Mouse (Mus musculus) limb, embryonic 12.5 days (tissue): ENCODE data around the gene Ubfd1. TPM values are rescaled to one million over a fixed set of nuclear protein-coding genes. Genes with fewer than 3 reads are reported as not detected.
"Not testable (repeated sequence)": the region's sequence is repeated elsewhere in the genome, so short reads cannot be mapped to it uniquely, and the experiment has no call there.

Experiments used
- ATAC-seq: fragments of 200-750 bp; cut with Nextera tagmentation; 2 replicates; pipeline ENCODE4 v1.8.0; 2017; ENCODE audit warnings: low read depth, moderate TSS enrichment; ENCODE audit not compliant: insufficient number of reproducible peaks, insufficient read depth, low FRiP score, low TSS enrichment
- H3K27ac ChIP-seq: fragments of 300-500 bp; sonication (generic); 2 replicates; pipeline ENCODE4 v1.5.1; 2016; ENCODE audit warnings: mild to moderate bottlenecking, moderate library complexity
- H3K27me3 ChIP-seq: fragments of 300-500 bp; sonication (generic); 2 replicates; pipeline ENCODE4 v1.6.1; 2016; ENCODE audit warnings: mild to moderate bottlenecking, moderate library complexity
- H3K36me3 ChIP-seq: fragments of 300-500 bp; sonication (generic); 2 replicates; pipeline ENCODE4 v1.6.1; 2016; ENCODE audit warnings: mild to moderate bottlenecking, moderate library complexity
- H3K4me1 ChIP-seq: fragments of 300-500 bp; sonication (generic); replicated peaks from 2 replicates; pipeline ENCODE4 v1.6.1; 2016
- H3K4me2 ChIP-seq: fragments of 300-500 bp; sonication (generic); 2 replicates; pipeline ENCODE4 v1.6.1; 2016; ENCODE audit warnings: mild to moderate bottlenecking, moderate library complexity
- H3K4me3 ChIP-seq: fragments of 300-500 bp; sonication (generic); replicated peaks from 2 replicates; pipeline ENCODE4 v1.5.1; 2016; ENCODE audit warnings: mild to moderate bottlenecking
- H3K9ac ChIP-seq: fragments of 300-500 bp; sonication (generic); replicated peaks from 2 replicates; pipeline ENCODE4 v1.6.1; 2016; ENCODE audit warnings: mild to moderate bottlenecking, moderate library complexity
- H3K9me3 ChIP-seq: fragments of 300-500 bp; sonication (generic); 2 replicates; pipeline ENCODE4 v1.6.1; 2016; ENCODE audit warnings: mild to moderate bottlenecking, moderate library complexity
- WGBS: fragments of 180-500 bp; shearing (Covaris S2); methylation state at CpG from one replicate; pipeline ENCODE4 v1.1.7; 2016; 5-methylcytosine and 5-hydroxymethylcytosine counted together
- polyA plus RNA-seq: library from polyadenylated mRNA; unstranded; fragments of >200 nt; fragmentation: Nextera tagmentation; extraction: Ambion mirVana; gene quantifications from 2 replicates; pipeline ENCODE4 v1.2.1, GENCODE M21; 2016

The Ubfd1 gene
- polyA plus RNA-seq, 1 experiment from 2014 or later: 94.6 TPM

GRCm38 (mm10) chr7:122087195-122087982 lies 20.4 kb downstream of the Ubfd1 start:
- Histone ChIP-seq H3K36me3 (peaks cover 91% of the 10 kb centered on the region), H3K27me3 (no peaks in the 10 kb centered on the region), H3K4me2 (no peak overlapping the region), H3K4me3 (no peak overlapping the region), H3K27ac (no peak overlapping the region), H3K4me1 (no peaks in the 10 kb centered on the region), H3K9ac (no peak overlapping the region), H3K9me3 (no peaks in the 10 kb centered on the region)
- 91% methylated on average over 11 of the region's 11 CpGs for WGBS
- no peak for ATAC-seq

GRCm38 (mm10) chr7:122094564-122095330 lies 27.8 kb downstream of the Ubfd1 start:
- Histone ChIP-seq H3K4me2 (no peak overlapping the region), H3K4me1 (no peaks in the 10 kb centered on the region), H3K27me3 (no peaks in the 10 kb centered on the region), H3K4me3 (no peak overlapping the region), H3K36me3 (peaks cover 84% of the 10 kb centered on the region), H3K9me3 (no peaks in the 10 kb centered on the region), H3K27ac (no peak overlapping the region), H3K9ac (no peak overlapping the region)
- WGBS: 96% methylated on average over 2 of the region's 2 CpGs
- no peak for ATAC-seq

GRCm38 (mm10) chr7:122098009-122098408 lies 31.0 kb downstream of the Ubfd1 start:
- peaks cover 7% of the 10 kb centered on the region for H3K4me1 ChIP-seq
- no peak overlapping the region for H3K4me3 ChIP-seq
- H3K9ac ChIP-seq: no peak overlapping the region
- no peak overlapping the region for H3K4me2 ChIP-seq
- H3K9me3 ChIP-seq: no peaks in the 10 kb centered on the region
- H3K36me3 ChIP-seq: peaks cover 54% of the 10 kb centered on the region
- 92% methylated on average over 3 of the region's 3 CpGs for WGBS
- ATAC-seq: no peak
- no peak overlapping the region for H3K27ac ChIP-seq
- H3K27me3 ChIP-seq: no peaks in the 10 kb centered on the region

GRCm38 (mm10) chr7:122099222-122099621 lies 32.2 kb downstream of the Ubfd1 start:
- H3K9me3 ChIP-seq: no peaks in the 10 kb centered on the region
- peaks cover 44% of the 10 kb centered on the region for H3K36me3 ChIP-seq
- no peak overlapping the region for H3K4me3 ChIP-seq
- ATAC-seq: no peak
- WGBS: 74% methylated on average over 4 of the region's 4 CpGs
- H3K27ac ChIP-seq: no peak overlapping the region
- no peaks in the 10 kb centered on the region for H3K27me3 ChIP-seq
- H3K4me1 ChIP-seq: peaks cover 7% of the 10 kb centered on the region
- no peak overlapping the region for H3K9ac ChIP-seq
- H3K4me2 ChIP-seq: no peak overlapping the region

DNA sequence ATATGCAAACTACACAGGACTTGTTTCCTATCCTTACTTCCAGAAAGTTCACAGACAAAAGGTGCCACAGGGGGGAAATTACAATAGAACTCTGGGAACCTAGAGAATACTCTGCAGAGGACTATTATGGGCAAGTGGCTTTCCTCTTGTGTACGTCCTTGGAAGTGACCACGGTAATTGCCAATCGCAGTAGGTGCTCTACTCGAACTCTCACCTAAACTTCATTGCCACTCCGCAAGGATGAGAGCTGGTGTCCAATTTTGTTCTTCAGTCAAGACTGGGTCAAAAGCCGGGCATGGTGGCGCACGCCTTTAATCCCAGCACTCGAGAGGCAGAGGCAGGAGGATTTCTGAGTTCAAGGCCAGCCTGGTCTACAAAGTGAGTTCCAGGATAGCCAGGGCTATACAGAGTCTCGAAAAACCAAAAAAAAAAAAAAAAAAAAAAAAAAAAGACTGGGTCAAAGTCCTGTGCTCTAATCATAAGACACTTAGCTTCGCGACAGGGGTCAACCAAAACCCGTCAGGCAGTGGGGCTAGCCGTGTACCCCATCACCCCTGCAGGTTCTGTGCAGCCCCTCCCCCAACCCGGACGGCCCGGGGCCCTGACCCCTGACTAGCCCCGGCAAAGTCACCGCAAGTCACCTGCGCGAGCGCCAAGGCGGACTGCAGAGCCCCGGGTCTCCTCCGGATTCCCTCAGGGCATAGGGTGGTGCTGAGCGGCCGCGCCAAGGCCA lies 34.2 kb downstream of the Ubfd1 start:
- H3K4me2 ChIP-seq: peak overlapping the region; percentile 88
- H3K27me3 ChIP-seq, H3K9me3 ChIP-seq, H3K4me1 ChIP-seq: not testable (repeated sequence)
- WGBS: 5% methylated on average over 28 of the region's 28 CpGs
- peaks cover 24% of the 10 kb centered on the region for H3K36me3 ChIP-seq
- peak; percentile 71 for ATAC-seq
- H3K27ac ChIP-seq: peak overlapping the region; percentile 29; the same call in 1 of the 2 replicates
- peak overlapping the region; percentile 85 for H3K9ac ChIP-seq
- peak overlapping the region; percentile 71 for H3K4me3 ChIP-seq

DNA sequence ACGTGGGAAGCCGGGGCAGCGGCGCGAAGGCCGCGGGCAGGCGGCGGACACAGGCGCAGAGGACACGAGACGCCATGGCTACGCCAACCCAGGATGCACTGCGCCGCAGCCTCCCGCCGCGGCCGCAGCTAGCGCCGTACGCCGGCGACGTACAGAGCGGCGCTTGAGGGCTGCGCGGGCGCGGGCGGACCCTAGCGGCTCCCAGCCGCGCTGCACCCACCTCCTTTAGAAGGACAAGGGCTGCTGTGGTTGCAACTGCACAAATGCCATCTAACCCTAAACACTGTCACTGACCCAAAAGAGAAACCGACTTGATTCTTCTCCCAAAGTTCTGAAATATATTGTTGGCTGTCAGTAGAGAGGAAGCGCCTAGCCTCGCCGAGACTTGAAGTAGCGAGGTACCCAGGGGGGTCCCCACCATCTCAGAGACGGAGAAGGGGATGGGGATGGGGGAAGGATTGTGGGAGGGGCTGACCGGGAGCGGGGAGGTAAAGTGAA lies 34.8 kb downstream of the Ubfd1 start, which contains the start of gene Ndufab1:
TSS of gene Ndufab1 (minus strand) at position 140 of the 498 bp plus-strand sequence.
- Histone ChIP-seq H3K4me2 (peak within 1 kb of the TSS; percentile 88), H3K9ac (peak within 1 kb of the TSS; percentile 85), H3K9me3 (no peaks in the 10 kb centered on the region), H3K36me3 (peaks cover 22% of the 10 kb centered on the region), H3K4me3 (peak within 1 kb of the TSS; percentile 71), H3K27me3 (no peaks in the 10 kb centered on the region), H3K27ac (peak within 1 kb of the TSS; percentile 29; the same call in 1 of the 2 replicates), H3K4me1 (peaks cover 7% of the 10 kb centered on the region)
- under 1% methylated on average over 41 of the region's 43 CpGs for WGBS
- peak; percentile 97 for ATAC-seq

DNA sequence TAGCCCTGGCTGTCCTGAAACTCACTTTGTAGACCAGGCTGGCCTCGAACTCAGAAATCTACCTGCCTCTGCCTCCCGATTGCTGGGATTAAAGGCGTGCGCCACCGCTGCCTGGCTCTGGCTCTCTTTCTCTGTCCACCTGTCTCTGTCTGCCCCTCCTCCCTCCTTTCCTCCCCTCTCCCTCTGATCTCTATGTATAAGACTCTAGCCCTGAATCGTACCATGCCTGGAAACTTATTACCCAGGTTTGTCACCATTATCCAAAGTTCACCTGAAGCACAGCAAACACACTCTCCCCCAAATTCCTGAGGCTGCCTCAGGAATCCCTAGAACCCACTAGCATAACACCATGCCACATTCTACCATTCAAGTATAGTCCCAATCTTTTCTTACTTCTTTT lies 41.2 kb downstream of the Ubfd1 start:
- ATAC-seq: no peak
- H3K4me1 ChIP-seq: no peaks in the 10 kb centered on the region
- H3K4me3 ChIP-seq: no peak overlapping the region
- H3K9me3 ChIP-seq: no peaks in the 10 kb centered on the region
- 89% methylated on average over 6 of the region's 6 CpGs for WGBS
- no peak overlapping the region for H3K9ac ChIP-seq
- H3K36me3 ChIP-seq: peaks cover 59% of the 10 kb centered on the region
- no peak overlapping the region for H3K4me2 ChIP-seq
- no peaks in the 10 kb centered on the region for H3K27me3 ChIP-seq
- no peak overlapping the region for H3K27ac ChIP-seq

- H3K4me2 ChIP-seq: no peak overlapping the region
- H3K27ac ChIP-seq: no peak overlapping the region
- no peak overlapping the region for H3K9ac ChIP-seq
- no peak overlapping the region for H3K4me3 ChIP-seq
- no peaks in the 10 kb centered on the region for H3K9me3 ChIP-seq
- H3K4me1 ChIP-seq: no peaks in the 10 kb centered on the region
- no peak for ATAC-seq
- peaks cover 82% of the 10 kb centered on the region for H3K36me3 ChIP-seq
- no peaks in the 10 kb centered on the region for H3K27me3 ChIP-seq
- WGBS: 88% methylated on average over 4 of the region's 4 CpGs
These were observed 56.5 kb downstream of the Ubfd1 start for GRCm38 (mm10) chr7:122123518-122123917.

DNA sequence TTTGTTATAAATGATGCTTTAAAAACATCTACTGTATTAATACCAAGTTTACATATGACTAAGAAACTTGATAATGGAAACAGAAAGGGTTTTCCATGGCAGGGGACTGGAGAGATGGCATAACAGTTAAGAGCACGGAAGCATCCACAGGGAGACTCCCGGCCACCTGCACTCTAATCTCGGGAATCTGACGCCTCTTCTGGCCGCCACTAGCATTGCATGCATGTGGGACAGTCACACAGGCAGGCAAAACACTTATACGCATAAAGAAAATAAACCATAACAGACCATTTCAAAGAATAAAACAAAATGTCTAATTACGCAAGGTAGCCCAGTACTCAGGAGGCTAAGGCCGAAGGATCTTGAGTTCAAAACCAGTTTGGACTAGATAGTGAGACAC lies 58.7 kb downstream of the Ubfd1 start:
- Histone ChIP-seq H3K9ac (no peak overlapping the region), H3K27ac (no peak overlapping the region), H3K27me3 (no peaks in the 10 kb centered on the region), H3K4me1 (no peaks in the 10 kb centered on the region), H3K9me3 (no peaks in the 10 kb centered on the region), H3K4me2 (no peak overlapping the region), H3K36me3 (peaks cover 76% of the 10 kb centered on the region), H3K4me3 (no peak overlapping the region)
- WGBS: 81% methylated on average over 8 of the region's 8 CpGs
- no peak for ATAC-seq

GRCm38 (mm10) chr7:122126946-122127345 lies 60.0 kb downstream of the Ubfd1 start:
- 95% methylated on average over 11 of the region's 11 CpGs for WGBS
- Histone ChIP-seq H3K27me3 (no peaks in the 10 kb centered on the region), H3K36me3 (peaks cover 65% of the 10 kb centered on the region), H3K9ac (no peak overlapping the region), H3K9me3 (no peaks in the 10 kb centered on the region), H3K4me1 (0 out of 2 replicates have a peak, but pooled peaks cover 4% of the 10 kb centered on the region), H3K4me3 (no peak overlapping the region), H3K4me2 (no peak overlapping the region), H3K27ac (no peak overlapping the region)
- no peak for ATAC-seq
